11 mouse cellular contexts compared by ENCODE assay signal in the genomic region with DNA sequence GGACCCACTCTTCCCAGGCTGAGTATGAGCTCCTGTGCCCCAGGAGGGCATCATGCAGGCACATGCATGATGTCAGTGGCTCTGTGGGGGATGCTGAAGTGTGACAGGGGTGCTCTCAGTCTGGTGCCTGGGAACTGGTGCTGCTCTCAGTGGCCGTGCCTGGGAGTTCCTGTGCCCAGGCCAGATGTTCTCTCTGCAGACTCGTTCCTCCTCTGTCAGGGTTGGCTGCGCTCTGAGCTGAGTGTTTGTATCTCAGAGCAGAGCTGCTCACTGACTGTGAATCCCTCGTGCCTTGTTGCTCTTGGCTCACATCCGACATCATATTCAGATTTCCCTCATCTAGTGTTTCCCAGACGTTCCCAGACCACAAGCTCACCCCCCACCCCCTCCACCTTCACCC.
DNase-seq lines count a peak whose midpoint lies in the region; ATAC-seq lines count a peak whose summit lies in the region.
"Had no signal": no experiment of that assay in that cellular context is flagged by ENCODE, and none has a peak within 500 bp of the region (broad histone marks: within the 10 kb centered on the region; RNA-seq: fewer than 3 reads in every experiment).

No protein-coding gene starts in this region.

- H3K27ac ChIP-seq in embryonic facial prominence, embryonic 15.5 days (replicated peaks): no peak overlapping the region
- H3K27ac ChIP-seq: forebrain, embryonic 13.5 days had no signal

- H3K27me3 ChIP-seq in embryonic facial prominence, embryonic 15.5 days: no peaks in the 10 kb centered on the region
- H3K27me3 ChIP-seq: forebrain, embryonic 13.5 days had no signal

- WGBS in embryonic facial prominence, embryonic 15.5 days: 27% methylated on average over 6 of the region's 6 CpGs

- H3K4me3 ChIP-seq in embryonic facial prominence, embryonic 15.5 days (replicated peaks): no peak overlapping the region
- H3K4me3 ChIP-seq: forebrain, embryonic 13.5 days had no signal

- no peak overlapping the region for H3K9ac ChIP-seq in embryonic facial prominence, embryonic 15.5 days
- H3K9ac ChIP-seq: forebrain, embryonic 13.5 days had no signal

- peak; percentile 12 for DNase-seq in kidney, adult 9 months
- no peak for DNase-seq in kidney, adult 18-20 months
- peak; percentile 71 for DNase-seq in A20 (ENCODE audit: low read depth, low spot score)
- peak; percentile 51 to 61 for DNase-seq in kidney, postnatal 4 days
- DNase-seq in testis, postnatal 10 days (ENCODE audit: low spot score): no peak
- no peak for DNase-seq in urinary bladder, adult 2 months (ENCODE audit: low spot score)
- DNase-seq in right cerebral cortex, postnatal 10 days (ENCODE audit: low spot score in 2 of 2): no peak
- DNase-seq: adrenal gland, postnatal 25 days; cerebellum, adult 11 months had no signal

- no peak overlapping the region for H3K4me2 ChIP-seq in embryonic facial prominence, embryonic 15.5 days (replicated peaks)
- H3K4me2 ChIP-seq: forebrain, embryonic 13.5 days had no signal

- peak; percentile 39 for ATAC-seq in embryonic facial prominence, embryonic 15.5 days (ENCODE audit: insufficient number of reproducible peaks, low FRiP score, low TSS enrichment, low read depth)
- ATAC-seq: forebrain, embryonic 13.5 days had no signal

- no peaks in the 10 kb centered on the region for H3K36me3 ChIP-seq in embryonic facial prominence, embryonic 15.5 days

- H3K9me3 ChIP-seq in embryonic facial prominence, embryonic 15.5 days (replicated peaks): no peaks in the 10 kb centered on the region
- H3K9me3 ChIP-seq: forebrain, embryonic 13.5 days had no signal

- no peaks in the 10 kb centered on the region for H3K4me1 ChIP-seq in embryonic facial prominence, embryonic 15.5 days
- H3K4me1 ChIP-seq: forebrain, embryonic 13.5 days had no signal

Comparison
In these comparisons a context has a peak if more than half of its experiments do, and no peak if none do; other contexts are left out.
1. DNase-seq: peak in kidney, adult 9 months (single experiment), A20 (single experiment) and kidney, postnatal 4 days (2 of 2); none in kidney, adult 18-20 months (single experiment), testis, postnatal 10 days (single experiment), urinary bladder, adult 2 months (single experiment) and right cerebral cortex, postnatal 10 days (0 of 2).